Mouse (Mus musculus) midbrain, embryonic 11.5 days (tissue): ENCODE measurements around the gene Crtac1. TPM values are rescaled to one million over a fixed set of nuclear protein-coding genes. Genes with fewer than 3 reads are reported as not detected.
A peak's percentile ranks its signal among the peaks of the same experiment; 100 is the strongest.

Experiments
- ATAC-seq: fragments of 200-750 bp; cut with Nextera tagmentation; 2 replicates; pipeline ENCODE4 v1.8.0; 2017; ENCODE audit warnings: moderate TSS enrichment, moderate library complexity; ENCODE audit not compliant: low FRiP score
- DNase-seq: peaks from one replicate; pipeline ENCODE4 v3.0.0; 2015; ENCODE audit warnings: low spot score; ENCODE audit errors: missing footprints
- H3K27ac ChIP-seq: fragments of 300-500 bp; sonication (generic); 2 replicates; pipeline ENCODE4 v1.5.1; 2014; ENCODE audit warnings: low read depth, low read length
- H3K27me3 ChIP-seq: fragments of 300-500 bp; sonication (generic); 2 replicates; pipeline ENCODE4 v1.6.1; 2014; ENCODE audit warnings: mild to moderate bottlenecking, low read length, moderate library complexity, mixed read lengths; ENCODE audit not compliant: control insufficient read depth, insufficient read depth
- H3K36me3 ChIP-seq: fragments of 300-500 bp; sonication (generic); 2 replicates; pipeline ENCODE4 v1.6.1; 2014; ENCODE audit warnings: mild to moderate bottlenecking, low read length, moderate library complexity, mixed read lengths; ENCODE audit not compliant: control insufficient read depth, insufficient read depth
- H3K4me1 ChIP-seq: fragments of 300-500 bp; sonication (generic); 2 replicates; pipeline ENCODE4 v1.6.1; 2014; ENCODE audit warnings: low read length; ENCODE audit not compliant: control insufficient read depth, insufficient read depth
- H3K4me2 ChIP-seq: fragments of 300-500 bp; sonication (generic); 2 replicates; pipeline ENCODE4 v1.6.1; 2014; ENCODE audit warnings: mild to moderate bottlenecking, moderate library complexity
- H3K4me3 ChIP-seq: fragments of 300-500 bp; sonication (generic); 2 replicates; pipeline ENCODE4 v1.5.1; 2014; ENCODE audit warnings: low read depth, low read length
- H3K9ac ChIP-seq: fragments of 300-500 bp; sonication (generic); 2 replicates; pipeline ENCODE4 v1.6.1; 2014; ENCODE audit warnings: low read length
- H3K9me3 ChIP-seq: fragments of 300-500 bp; sonication (generic); 2 replicates; pipeline ENCODE4 v1.6.1; 2016; ENCODE audit warnings: low read length; ENCODE audit not compliant: control insufficient read depth
- WGBS: fragments of 180-500 bp; shearing (Covaris S2); extraction: QIAGEN DNeasy Blood & Tissue Kit; methylation state at CpG from one replicate; pipeline ENCODE4 v1.1.7; 2014; 5-methylcytosine and 5-hydroxymethylcytosine counted together
- polyA plus RNA-seq: library from polyadenylated mRNA; unstranded; fragments of >200 nt; fragmentation: Nextera tagmentation; extraction: Ambion mirVana; gene quantifications from 2 replicates; pipeline ENCODE4 v1.2.1, GENCODE M21; 2014

Crtac1 gene
- polyA plus RNA-seq, 1 experiment from 2014 or later, result 3.3 TPM

GRCm38 (mm10) chr19:42454006-42454405, 22.4 kb upstream of the Crtac1 start:
- no peak overlapping the region for H3K4me3 ChIP-seq
- ATAC-seq (no peak), DNase-seq (no peak)
- H3K36me3 ChIP-seq, result no peaks in the 10 kb centered on the region
- WGBS, result 90% methylated on average over 9 of the region's 9 CpGs
- H3K4me1 ChIP-seq, result no peaks in the 10 kb centered on the region
- H3K9me3 ChIP-seq, result no peaks in the 10 kb centered on the region
- H3K4me2 ChIP-seq, result no peak overlapping the region
- no peaks in the 10 kb centered on the region for H3K27me3 ChIP-seq
- H3K27ac ChIP-seq, result no peak overlapping the region
- H3K9ac ChIP-seq, result no peak overlapping the region

- Histone ChIP-seq H3K4me1 (no peaks in the 10 kb centered on the region), H3K27ac (no peak overlapping the region), H3K27me3 (no peaks in the 10 kb centered on the region), H3K9ac (no peak overlapping the region), H3K9me3 (no peaks in the 10 kb centered on the region), H3K4me3 (no peak overlapping the region), H3K4me2 (no peak overlapping the region), H3K36me3 (no peaks in the 10 kb centered on the region)
- DNase-seq, result no peak
- ATAC-seq, result no peak
- WGBS, result 92% methylated on average over 7 of the region's 7 CpGs
These were observed 21.0 kb upstream of the Crtac1 start for GRCm38 (mm10) chr19:42452539-42452938.

GRCm38 (mm10) chr19:42448539-42448938, 17.0 kb upstream of the Crtac1 start:
- ATAC-seq (no peak), DNase-seq (no peak)
- WGBS, result 93% methylated on average over 10 of the region's 10 CpGs
- H3K27ac ChIP-seq, result no peak overlapping the region
- no peak overlapping the region for H3K4me3 ChIP-seq
- no peak overlapping the region for H3K4me2 ChIP-seq
- H3K9ac ChIP-seq, result no peak overlapping the region
- H3K9me3 ChIP-seq, result no peaks in the 10 kb centered on the region
- no peaks in the 10 kb centered on the region for H3K4me1 ChIP-seq
- no peaks in the 10 kb centered on the region for H3K27me3 ChIP-seq
- H3K36me3 ChIP-seq, result no peaks in the 10 kb centered on the region

GRCm38 (mm10) chr19:42443887-42444409, 12.4 kb upstream of the Crtac1 start:
- 5% methylated on average over 3 of the region's 3 CpGs for WGBS

GRCm38 (mm10) chr19:42443266-42443665, 11.7 kb upstream of the Crtac1 start:
- H3K4me2 ChIP-seq, result no peak overlapping the region
- DNase-seq (peak; percentile 39), ATAC-seq (no peak)
- H3K36me3 ChIP-seq, result no peaks in the 10 kb centered on the region
- H3K4me3 ChIP-seq, result no peak overlapping the region
- H3K4me1 ChIP-seq, result no peaks in the 10 kb centered on the region
- no peak overlapping the region for H3K27ac ChIP-seq
- 76% methylated on average over 4 of the region's 4 CpGs for WGBS
- no peaks in the 10 kb centered on the region for H3K9me3 ChIP-seq
- H3K9ac ChIP-seq, result no peak overlapping the region
- no peaks in the 10 kb centered on the region for H3K27me3 ChIP-seq

More at GRCm38 (mm10) chr19:42443887-42444409, 12.4 kb upstream of the Crtac1 start:
- no peak overlapping the region for H3K9ac ChIP-seq
- no peak overlapping the region for H3K27ac ChIP-seq
- H3K4me3 ChIP-seq, result no peak overlapping the region
- ATAC-seq (no peak), DNase-seq (peak; percentile 96)
- no peak overlapping the region for H3K4me2 ChIP-seq
- no peaks in the 10 kb centered on the region for H3K9me3 ChIP-seq
- H3K27me3 ChIP-seq, result no peaks in the 10 kb centered on the region
- no peaks in the 10 kb centered on the region for H3K36me3 ChIP-seq
- H3K4me1 ChIP-seq, result no peaks in the 10 kb centered on the region

GRCm38 (mm10) chr19:42442246-42443197, 10.9 kb upstream of the Crtac1 start:
- H3K4me2 ChIP-seq, result no peak overlapping the region
- H3K27me3 ChIP-seq, result no peaks in the 10 kb centered on the region
- peak; percentile 80 for DNase-seq
- WGBS, result 64% methylated on average over 8 of the region's 8 CpGs
- no peak for ATAC-seq
- no peak overlapping the region for H3K4me3 ChIP-seq
- H3K27ac ChIP-seq, result no peak overlapping the region
- no peaks in the 10 kb centered on the region for H3K4me1 ChIP-seq
- no peak overlapping the region; the same call in 1 of the 2 replicates for H3K9ac ChIP-seq
- no peaks in the 10 kb centered on the region for H3K9me3 ChIP-seq
- no peaks in the 10 kb centered on the region for H3K36me3 ChIP-seq

GRCm38 (mm10) chr19:42440089-42440488, 8.5 kb upstream of the Crtac1 start:
- Histone ChIP-seq H3K4me3 (no peak overlapping the region), H3K27ac (no peak overlapping the region), H3K36me3 (no peaks in the 10 kb centered on the region), H3K4me1 (no peaks in the 10 kb centered on the region), H3K9me3 (no peaks in the 10 kb centered on the region), H3K27me3 (no peaks in the 10 kb centered on the region), H3K4me2 (no peak overlapping the region), H3K9ac (no peak overlapping the region)
- ATAC-seq (no peak), DNase-seq (no peak)
- 37% methylated on average over 3 of the region's 3 CpGs for WGBS

- Histone ChIP-seq H3K9ac (no peak overlapping the region), H3K4me3 (no peak overlapping the region), H3K4me2 (no peak overlapping the region), H3K36me3 (no peaks in the 10 kb centered on the region), H3K4me1 (no peaks in the 10 kb centered on the region), H3K27me3 (no peaks in the 10 kb centered on the region; the same call in 1 of the 2 replicates), H3K9me3 (no peaks in the 10 kb centered on the region), H3K27ac (no peak overlapping the region)
- 75% methylated on average over 9 of the region's 9 CpGs for WGBS
- DNase-seq, result no peak
- no peak for ATAC-seq
These were observed 7.8 kb upstream of the Crtac1 start for GRCm38 (mm10) chr19:42439353-42439752.

GRCm38 (mm10) chr19:42435621-42436020, 4.0 kb upstream of the Crtac1 start:
- H3K9ac ChIP-seq, result no peak overlapping the region
- ATAC-seq (no peak), DNase-seq (peak; percentile 73)
- no peak overlapping the region for H3K4me3 ChIP-seq
- H3K4me2 ChIP-seq, result no peak overlapping the region
- H3K4me1 ChIP-seq, result peaks cover 11% of the 10 kb centered on the region
- H3K36me3 ChIP-seq, result no peaks in the 10 kb centered on the region
- no peaks in the 10 kb centered on the region for H3K9me3 ChIP-seq
- 75% methylated on average over 4 of the region's 4 CpGs for WGBS
- no peak overlapping the region for H3K27ac ChIP-seq
- H3K27me3 ChIP-seq, result peaks cover 17% of the 10 kb centered on the region
